Mouse (Mus musculus): Measurements from ENCODE around the gene Slc39a5. TPM values are rescaled to one million over a fixed set of nuclear protein-coding genes. Genes with fewer than 3 reads are reported as not detected.

The Slc39a5 gene
- not detected in 2 replicates for polyA plus RNA-seq (2011; ENCODE audit: insufficient read length, low read depth, missing spikeins)

- H3K27ac ChIP-seq (ENCODE audit: insufficient read depth, low read length) = no peak within 1 kb of the TSS
- no peak within 1 kb of the TSS for H3K4me3 ChIP-seq (ENCODE audit: insufficient read depth, low read length)
- H3K4me1 ChIP-seq (ENCODE audit: control insufficient read depth, insufficient read depth, low read length) = no peaks in the 10 kb centered on the region
- no peak for TF ChIP-seq CTCF (IDR thresholded peaks at IDR 0.05; ENCODE audit: borderline replicate concordance, insufficient read depth, low read length)
- TF ChIP-seq POLR2A (IDR thresholded peaks at IDR 0.05; ENCODE audit: low read depth, low read length) = no peak
Measured at GRCm38 (mm10) chr10:128401056-128401455, at the start of gene Slc39a5. Gene Slc39a5, minus strand, starts transcription at chr10:128401229.

- H3K4me1 ChIP-seq (ENCODE audit: control insufficient read depth, insufficient read depth, low read length) = no peaks in the 10 kb centered on the region
- no peak overlapping the region for H3K4me3 ChIP-seq (ENCODE audit: insufficient read depth, low read length)
- no peak overlapping the region for H3K27ac ChIP-seq (ENCODE audit: insufficient read depth, low read length)
- TF ChIP-seq POLR2A (IDR thresholded peaks at IDR 0.05; ENCODE audit: low read depth, low read length) = no peak
- no peak for TF ChIP-seq CTCF (IDR thresholded peaks at IDR 0.05; ENCODE audit: borderline replicate concordance, insufficient read depth, low read length)
Measured at GRCm38 (mm10) chr10:128445407-128445806, 44.4 kb upstream of the Slc39a5 start.

- TF ChIP-seq POLR2A (IDR thresholded peaks at IDR 0.05; ENCODE audit: low read depth, low read length) (no peak), CTCF (IDR thresholded peaks at IDR 0.05; ENCODE audit: borderline replicate concordance, insufficient read depth, low read length) (no peak)
- Histone ChIP-seq H3K4me1 (ENCODE audit: control insufficient read depth, insufficient read depth, low read length) (no peaks in the 10 kb centered on the region), H3K4me3 (ENCODE audit: insufficient read depth, low read length) (no peak overlapping the region), H3K27ac (ENCODE audit: insufficient read depth, low read length) (no peak overlapping the region)
Measured at GRCm38 (mm10) chr10:128444354-128444753, 43.3 kb upstream of the Slc39a5 start.

GRCm38 (mm10) chr10:128442718-128443117 is 41.7 kb upstream of the Slc39a5 start:
- Histone ChIP-seq H3K27ac (ENCODE audit: insufficient read depth, low read length) (no peak overlapping the region), H3K4me3 (ENCODE audit: insufficient read depth, low read length) (no peak overlapping the region), H3K4me1 (ENCODE audit: control insufficient read depth, insufficient read depth, low read length) (no peaks in the 10 kb centered on the region)
- TF ChIP-seq CTCF (IDR thresholded peaks at IDR 0.05; ENCODE audit: borderline replicate concordance, insufficient read depth, low read length) (no peak), POLR2A (IDR thresholded peaks at IDR 0.05; ENCODE audit: low read depth, low read length) (no peak)

DNA sequence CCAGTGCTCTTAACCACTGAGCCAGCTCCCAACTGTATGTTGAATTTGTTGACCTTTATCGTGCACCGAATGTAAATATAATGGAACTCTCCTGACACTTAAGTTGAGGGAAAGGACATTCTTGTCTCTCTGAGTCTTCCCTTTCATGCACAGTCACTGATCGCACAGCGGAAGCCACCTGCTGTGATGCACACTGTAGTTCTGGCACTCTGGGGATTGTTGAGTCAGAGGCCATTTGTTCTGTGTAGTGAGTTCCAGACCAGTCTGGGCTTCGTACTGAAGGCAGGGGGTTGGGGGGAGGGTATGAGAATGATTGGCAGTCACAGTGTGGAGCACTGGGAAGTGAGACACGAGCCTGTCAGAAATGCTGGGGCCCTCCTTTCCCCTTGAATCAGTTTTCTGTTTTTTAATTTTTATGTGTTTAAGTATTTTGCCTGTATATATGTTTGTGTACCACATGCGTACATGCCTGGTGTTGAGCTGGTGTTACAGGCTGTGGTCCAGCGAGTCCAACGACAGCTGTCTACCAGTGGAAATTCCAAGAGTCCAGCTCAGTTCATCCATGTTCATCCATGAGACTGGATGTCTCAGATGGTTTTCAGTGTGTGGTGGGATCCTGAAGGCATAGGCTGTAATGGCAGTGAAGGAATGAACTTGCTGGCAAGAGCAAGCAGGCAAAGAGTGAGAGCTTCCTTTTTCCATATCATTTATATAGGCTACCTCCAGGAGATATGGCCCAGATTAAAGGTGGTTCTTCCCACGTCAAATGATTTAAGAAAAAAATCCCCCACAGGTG is 40.5 kb upstream of the Slc39a5 start:
- TF ChIP-seq POLR2A (IDR thresholded peaks at IDR 0.05; ENCODE audit: low read depth, low read length) (no peak), CTCF (IDR thresholded peaks at IDR 0.05; ENCODE audit: borderline replicate concordance, insufficient read depth, low read length) (no peak)
- no peak overlapping the region for H3K4me3 ChIP-seq (ENCODE audit: insufficient read depth, low read length)

GRCm38 (mm10) chr10:128440407-128440806 is 39.4 kb upstream of the Slc39a5 start:
- no peaks in the 10 kb centered on the region for H3K4me1 ChIP-seq (ENCODE audit: control insufficient read depth, insufficient read depth, low read length)
- TF ChIP-seq POLR2A (IDR thresholded peaks at IDR 0.05; ENCODE audit: low read depth, low read length) (no peak), CTCF (IDR thresholded peaks at IDR 0.05; ENCODE audit: borderline replicate concordance, insufficient read depth, low read length) (no peak)
- H3K4me3 ChIP-seq (ENCODE audit: insufficient read depth, low read length) = no peak overlapping the region
- no peak overlapping the region for H3K27ac ChIP-seq (ENCODE audit: insufficient read depth, low read length)

More for the DNA sequence above, 40.5 kb upstream of the Slc39a5 start:
- H3K27ac ChIP-seq (ENCODE audit: insufficient read depth, low read length) = no peak overlapping the region
- no peaks in the 10 kb centered on the region for H3K4me1 ChIP-seq (ENCODE audit: control insufficient read depth, insufficient read depth, low read length)

DNA sequence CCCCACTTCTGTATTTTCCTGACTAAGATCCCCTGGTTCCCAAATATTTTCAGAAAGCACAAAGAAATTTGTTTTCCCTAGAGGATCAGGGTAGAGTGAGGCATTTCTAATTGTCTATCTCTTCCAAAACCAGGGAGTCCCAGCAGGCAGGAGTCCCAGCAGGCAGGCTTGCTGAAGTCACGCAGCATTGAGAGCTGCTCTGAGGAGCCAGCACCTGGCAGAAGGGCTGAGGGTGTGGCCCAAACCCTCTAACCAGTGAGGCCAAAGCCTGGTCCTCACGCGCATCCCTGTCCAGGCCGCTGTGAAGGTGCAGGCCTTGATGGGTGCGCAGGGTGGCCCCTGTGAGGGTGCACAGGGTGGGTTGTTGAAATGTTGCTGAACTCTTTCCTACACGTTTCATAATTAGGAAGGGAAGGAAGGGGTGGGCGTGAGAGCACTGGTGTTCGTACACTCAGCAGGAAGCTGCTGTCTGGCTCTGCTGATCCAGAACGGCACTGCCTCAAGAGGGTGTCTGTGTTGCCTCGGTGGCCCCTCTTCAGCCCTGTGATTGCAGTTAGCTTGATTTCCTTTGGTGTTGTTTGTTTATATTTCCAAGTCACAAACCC is 37.7 kb upstream of the Slc39a5 start:
- no peak overlapping the region for H3K27ac ChIP-seq (ENCODE audit: insufficient read depth, low read length)
- TF ChIP-seq POLR2A (IDR thresholded peaks at IDR 0.05; ENCODE audit: low read depth, low read length) (no peak), CTCF (IDR thresholded peaks at IDR 0.05; ENCODE audit: borderline replicate concordance, insufficient read depth, low read length) (no peak)
- H3K4me3 ChIP-seq (ENCODE audit: insufficient read depth, low read length) = no peak overlapping the region
- H3K4me1 ChIP-seq (ENCODE audit: control insufficient read depth, insufficient read depth, low read length) = no peaks in the 10 kb centered on the region

DNA sequence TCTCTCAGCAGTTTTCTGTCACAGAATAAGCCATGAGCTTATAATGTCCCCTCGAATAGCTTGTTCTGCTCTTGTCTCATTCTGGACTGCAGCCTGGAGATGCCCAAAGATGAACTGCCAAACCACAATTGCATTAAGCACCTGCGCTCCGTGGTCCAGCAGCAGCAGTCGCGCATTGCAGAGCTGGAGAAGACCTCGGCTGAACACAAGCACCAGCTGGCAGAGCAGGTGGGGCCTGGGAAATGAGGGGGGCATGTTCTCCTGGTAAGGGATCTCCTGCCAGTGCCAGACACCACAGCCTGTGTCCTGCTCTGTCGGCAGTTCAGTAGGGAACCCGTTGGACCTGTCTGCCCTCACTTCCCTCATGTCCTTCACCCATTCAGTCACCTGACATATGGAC is 35.3 kb upstream of the Slc39a5 start:
- H3K4me3 ChIP-seq (ENCODE audit: insufficient read depth, low read length) = no peak overlapping the region
- no peak overlapping the region for H3K27ac ChIP-seq (ENCODE audit: insufficient read depth, low read length)
- TF ChIP-seq POLR2A (IDR thresholded peaks at IDR 0.05; ENCODE audit: low read depth, low read length) = no peak
- no peaks in the 10 kb centered on the region for H3K4me1 ChIP-seq (ENCODE audit: control insufficient read depth, insufficient read depth, low read length)

DNA sequence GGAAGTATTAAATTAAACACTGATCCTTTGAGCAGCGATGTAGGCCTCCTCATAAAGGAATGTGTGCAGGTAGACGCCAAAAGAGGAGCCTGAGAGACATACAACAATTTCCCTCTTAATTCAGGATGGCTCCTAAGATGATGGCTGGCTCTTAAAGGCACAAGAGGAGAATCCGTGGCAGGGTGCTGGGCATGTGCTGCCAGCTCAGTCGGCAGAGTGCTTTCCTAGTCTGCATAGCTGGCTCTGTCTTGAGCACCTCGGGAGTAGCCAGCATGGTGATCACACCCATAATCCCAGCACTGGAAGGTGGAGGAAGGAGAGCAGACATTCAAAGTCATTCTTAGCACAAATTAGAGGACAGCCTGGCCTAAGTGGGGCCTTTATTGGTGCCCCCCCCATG is 34.8 kb upstream of the Slc39a5 start:
- Histone ChIP-seq H3K4me3 (ENCODE audit: insufficient read depth, low read length) (no peak overlapping the region), H3K4me1 (ENCODE audit: control insufficient read depth, insufficient read depth, low read length) (no peaks in the 10 kb centered on the region), H3K27ac (ENCODE audit: insufficient read depth, low read length) (no peak overlapping the region)
- TF ChIP-seq CTCF (IDR thresholded peaks at IDR 0.05; ENCODE audit: borderline replicate concordance, insufficient read depth, low read length) (no peak), POLR2A (IDR thresholded peaks at IDR 0.05; ENCODE audit: low read depth, low read length) (no peak)

DNA sequence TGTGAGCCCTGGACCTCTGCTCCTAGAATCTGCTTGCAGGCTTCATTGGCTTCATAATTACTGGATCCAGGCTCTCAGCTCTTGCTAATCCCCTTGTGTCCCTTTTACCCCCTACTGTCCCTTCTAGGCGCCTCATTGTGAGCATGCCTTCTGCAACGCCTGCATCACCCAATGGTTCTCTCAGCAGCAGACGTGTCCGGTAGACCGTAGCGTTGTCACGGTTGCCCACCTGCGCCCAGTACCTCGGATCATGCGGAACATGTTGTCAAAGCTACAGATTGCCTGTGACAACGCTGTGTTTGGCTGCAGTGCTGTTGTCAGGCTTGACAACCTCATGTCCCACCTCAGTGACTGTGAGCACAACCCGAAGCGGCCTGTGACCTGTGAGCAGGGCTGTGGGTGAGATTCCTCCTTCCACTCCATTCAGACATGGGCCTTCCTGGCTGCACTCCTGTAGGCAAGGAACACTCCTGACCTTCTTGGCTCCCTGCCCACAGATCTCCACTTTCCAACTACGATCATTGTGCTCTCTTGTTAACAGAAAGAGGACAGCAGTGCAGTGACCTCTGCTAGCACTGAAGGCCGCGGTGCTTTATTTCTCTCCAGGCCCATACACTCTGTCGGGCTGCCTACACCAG is 34.3 kb upstream of the Slc39a5 start:
- H3K27ac ChIP-seq (ENCODE audit: insufficient read depth, low read length) = no peak overlapping the region
- no peak overlapping the region for H3K4me3 ChIP-seq (ENCODE audit: insufficient read depth, low read length)
- no peaks in the 10 kb centered on the region for H3K4me1 ChIP-seq (ENCODE audit: control insufficient read depth, insufficient read depth, low read length)
- TF ChIP-seq POLR2A (IDR thresholded peaks at IDR 0.05; ENCODE audit: low read depth, low read length) = no peak

Data from embryonic fibroblast, embryonic 13.5 days (primary cell).